Mouse (Mus musculus) kidney, postnatal 10 days (tissue): ENCODE results near the gene Rnf31.

Experiments used
- DNase-seq: peaks from one replicate; pipeline ENCODE4 v3.0.0; 2021; ENCODE audit warnings: mixed read lengths

Gene Rnf31

DNA sequence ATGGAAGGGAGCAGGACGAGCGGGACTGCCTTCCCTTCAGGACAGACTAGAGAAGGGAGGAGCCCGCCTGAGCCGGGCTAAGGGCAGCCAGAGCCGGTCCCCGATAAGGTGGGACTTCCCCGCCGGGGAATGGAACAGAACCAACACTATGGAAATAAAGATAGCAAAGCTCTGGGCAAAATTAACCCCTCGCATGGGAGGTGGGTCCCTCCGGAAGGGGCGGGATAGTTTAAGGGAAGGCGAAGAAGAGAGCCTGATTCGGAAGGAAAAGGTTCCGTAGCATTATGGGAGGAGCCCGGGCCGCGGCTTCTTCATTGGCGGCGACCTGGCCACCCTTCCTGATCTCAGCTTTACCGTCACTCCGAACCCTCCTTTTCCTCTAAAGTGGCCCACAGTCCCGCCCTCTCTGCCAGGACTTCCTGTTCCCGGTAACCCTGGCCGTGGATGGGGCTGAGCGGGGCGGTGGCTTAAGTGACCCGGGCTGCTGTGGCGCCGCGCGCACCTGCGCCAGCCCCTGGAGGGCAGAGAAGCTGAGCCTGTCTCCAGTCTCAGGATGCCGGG, at the start of gene Rnf31:
Gene Rnf31 (plus strand): TSS at position 378 of the 561 bp plus-strand sequence.
- DNase-seq, result peak; percentile 96

DNA sequence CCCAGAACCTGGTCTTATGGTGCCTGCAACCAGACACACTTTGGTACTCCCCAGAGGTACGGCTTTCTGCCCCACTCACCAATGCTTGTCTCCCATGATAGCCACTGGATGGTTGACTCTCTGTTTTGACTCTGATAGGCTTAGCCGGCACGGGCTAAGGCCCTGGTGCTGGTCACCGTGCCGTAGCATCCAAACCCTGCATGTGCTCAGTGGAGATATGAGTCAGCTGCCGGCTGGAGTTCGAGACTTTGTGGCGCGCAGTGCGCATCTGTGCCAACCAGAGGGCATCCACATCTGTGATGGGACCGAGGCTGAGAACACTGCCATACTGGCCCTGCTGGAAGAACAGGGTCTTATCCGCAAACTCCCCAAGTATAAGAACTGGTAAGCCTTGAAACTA, 49.2 kb upstream of the Rnf31 start:
- no peak for DNase-seq

DNA sequence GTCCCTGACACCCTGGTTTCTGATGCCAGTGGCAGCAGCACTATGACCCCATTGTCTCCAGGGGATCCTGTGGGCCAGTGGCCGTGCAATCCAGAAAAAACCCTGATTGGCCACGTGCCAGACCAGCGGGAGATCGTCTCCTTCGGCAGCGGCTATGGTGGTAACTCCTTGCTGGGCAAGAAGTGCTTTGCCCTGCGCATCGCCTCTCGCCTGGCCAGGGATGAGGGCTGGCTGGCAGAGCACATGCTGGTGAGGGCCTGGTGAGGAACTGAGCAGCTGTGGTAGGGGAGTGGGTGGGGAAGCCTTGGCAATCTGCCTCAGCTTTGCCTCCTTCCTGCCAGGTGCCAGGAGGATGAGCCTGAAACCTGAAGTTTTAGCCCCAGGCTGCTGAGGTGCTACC, 47.2 kb upstream of the Rnf31 start:
- peak; percentile 43 for DNase-seq

DNA sequence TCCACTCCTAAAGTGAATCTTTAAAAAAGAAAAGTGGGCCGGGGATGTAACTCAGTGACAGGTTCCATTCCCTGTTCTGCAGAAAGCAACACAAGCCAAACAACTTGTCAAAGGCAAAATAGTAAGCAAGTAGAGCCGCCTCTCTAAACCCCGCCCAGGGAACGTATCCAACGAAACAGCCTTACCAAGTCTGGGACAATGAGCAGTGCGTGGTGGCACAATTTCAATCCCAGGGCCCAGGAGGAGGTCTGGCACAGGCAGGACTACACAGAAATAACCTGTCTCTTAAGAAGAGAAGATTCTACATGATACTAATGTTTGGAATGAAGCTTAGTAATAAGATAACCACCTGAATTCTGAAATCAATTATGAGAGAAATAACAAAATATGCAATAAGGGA, 41.3 kb upstream of the Rnf31 start:
- DNase-seq, result no peak

DNA sequence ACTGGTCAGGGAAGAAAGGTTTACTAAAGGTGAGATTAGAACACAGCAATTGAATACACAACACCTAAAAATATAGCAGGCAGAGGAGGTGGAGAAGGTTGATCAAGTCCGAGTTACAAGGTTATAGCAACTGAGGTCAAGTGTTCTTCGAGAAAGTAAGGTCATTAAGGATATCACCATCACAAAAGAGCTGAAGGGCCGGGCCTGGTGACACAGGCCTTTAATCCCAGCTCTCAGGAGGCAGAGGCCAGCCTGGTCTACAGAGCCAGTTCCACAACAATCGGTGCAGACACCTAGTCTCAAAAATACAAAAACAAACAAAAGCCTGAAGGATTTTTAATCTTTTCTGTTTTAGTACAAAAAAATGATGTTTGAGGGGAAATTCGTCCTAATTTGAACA, 40.2 kb upstream of the Rnf31 start:
- no peak for DNase-seq

DNA sequence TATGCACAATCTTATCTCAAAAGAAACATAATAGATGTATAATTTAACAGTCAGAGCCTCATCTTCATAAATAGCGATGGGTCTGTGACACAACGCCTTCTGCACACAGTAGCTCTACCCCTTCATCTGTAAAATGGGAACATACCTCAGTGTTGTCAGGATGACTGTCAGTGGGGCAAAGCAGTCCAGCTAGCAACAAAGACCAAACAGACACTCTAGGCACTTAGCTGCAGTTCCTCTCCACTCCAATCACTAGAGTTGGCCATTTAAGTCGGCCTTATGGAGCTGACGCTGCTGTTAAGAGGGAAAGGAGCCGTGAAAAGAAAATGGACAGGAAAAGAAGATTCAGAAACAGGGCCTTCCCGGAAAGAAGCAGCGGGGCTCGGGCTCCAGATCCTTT, 39.7 kb upstream of the Rnf31 start:
- DNase-seq, result no peak

DNA sequence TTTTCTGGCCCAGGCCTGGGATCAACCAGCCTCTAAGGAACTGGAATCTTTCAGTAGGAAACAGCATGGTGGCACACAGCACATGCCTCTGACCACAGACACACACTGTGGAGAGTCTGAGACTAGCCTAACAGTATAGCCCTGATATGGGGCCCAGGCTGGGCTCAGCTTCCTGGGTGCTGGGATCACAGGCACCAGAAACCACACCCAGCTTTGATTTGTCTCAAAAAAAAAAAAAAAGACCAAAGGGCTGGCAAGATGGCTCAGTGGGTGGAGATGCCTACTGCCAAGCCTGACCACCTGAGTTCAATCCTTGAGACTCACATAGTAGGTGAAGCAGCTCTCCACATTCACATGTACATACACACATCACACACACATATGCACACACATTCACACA, 36.9 kb upstream of the Rnf31 start:
- DNase-seq, result no peak

DNA sequence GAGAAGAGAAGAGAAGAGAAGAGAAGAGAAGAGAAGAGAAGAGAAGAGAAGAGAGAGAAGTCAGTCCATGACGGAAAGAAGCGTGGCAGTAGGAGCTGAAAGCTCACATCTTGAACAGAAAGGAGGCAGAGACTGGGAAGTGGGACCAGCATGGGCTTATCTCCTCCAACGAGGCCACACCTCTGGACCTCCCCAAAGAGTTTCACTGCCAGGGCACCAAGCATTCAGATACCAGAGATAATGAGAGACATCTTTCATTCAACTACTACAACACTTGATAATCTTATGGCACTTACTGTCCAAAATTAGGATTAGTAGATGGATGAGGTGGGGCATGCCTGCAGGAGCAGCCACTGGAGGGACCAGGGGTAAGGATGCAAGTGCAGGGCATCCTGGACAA, 35.7 kb upstream of the Rnf31 start:
- DNase-seq, result no peak

DNA sequence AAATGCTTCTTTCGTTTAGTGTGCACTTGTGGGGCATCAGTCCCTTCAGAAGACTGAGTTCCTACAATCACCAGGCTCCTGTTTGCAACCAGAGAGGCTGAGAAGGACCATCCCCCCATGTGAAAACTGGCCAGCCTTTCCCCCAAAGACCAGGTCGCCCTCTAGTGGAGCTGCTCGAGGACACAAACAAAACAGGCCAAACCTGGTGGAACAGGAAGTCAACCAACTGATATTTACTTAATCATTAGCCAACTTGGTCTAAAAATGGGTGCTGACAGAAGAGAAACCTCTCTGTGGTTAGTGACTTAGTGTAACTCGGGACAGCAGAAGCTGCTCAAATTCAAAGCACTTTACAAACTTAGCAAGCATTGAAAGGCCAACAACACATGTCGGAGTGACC, 34.5 kb upstream of the Rnf31 start:
- peak; percentile 92 for DNase-seq

DNA sequence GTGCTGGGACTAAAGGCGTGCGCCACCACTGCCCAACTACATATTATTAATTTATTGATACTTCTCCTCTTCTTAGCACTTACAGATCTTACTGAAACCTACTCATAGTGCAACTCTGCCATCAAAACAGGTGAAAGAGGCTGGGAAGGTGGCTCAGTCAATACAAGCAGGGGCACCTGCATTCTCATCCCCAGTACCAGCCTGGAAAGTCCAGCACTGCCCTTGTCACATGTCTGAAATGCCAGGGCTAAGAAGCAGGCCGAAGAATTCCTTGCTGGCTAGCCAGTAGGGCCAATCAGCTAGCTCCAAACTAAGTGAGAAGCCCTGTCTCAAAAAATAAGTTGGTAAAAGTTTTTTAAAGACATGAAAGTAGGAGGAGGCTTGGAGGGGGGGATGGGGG, 33.9 kb upstream of the Rnf31 start:
- no peak for DNase-seq

DNA sequence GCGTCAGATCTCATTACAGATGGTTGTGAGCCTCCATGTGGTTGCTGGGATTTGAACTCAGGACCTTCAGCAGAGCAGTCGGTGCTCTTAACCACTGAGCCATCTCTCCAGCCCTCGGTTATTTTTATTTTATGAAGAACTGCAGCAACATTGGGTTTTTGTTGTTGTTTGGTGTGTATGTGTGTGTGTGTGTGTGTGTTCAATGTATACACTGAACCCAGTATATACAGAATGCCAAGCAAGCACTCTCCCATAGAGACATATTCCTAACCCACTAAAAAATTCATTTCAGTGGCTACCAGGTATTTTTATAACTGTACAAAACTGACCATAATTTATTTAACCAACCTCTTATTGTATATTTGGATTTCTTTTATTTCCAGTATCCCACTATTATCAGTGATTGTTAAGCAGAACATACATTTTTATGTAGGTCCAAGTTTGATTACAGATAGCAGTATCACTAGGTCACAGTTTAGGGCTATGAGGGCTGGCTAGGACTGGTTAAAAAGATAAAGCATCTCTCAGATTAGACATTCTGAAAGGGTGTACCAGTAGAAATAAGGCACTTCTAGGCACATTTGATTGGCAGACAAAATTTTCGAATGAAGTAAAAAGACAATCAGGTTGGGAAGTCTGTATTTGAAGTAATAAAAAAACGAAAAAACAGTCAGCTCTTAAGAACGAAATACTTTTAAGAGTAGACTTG, 32.6 kb upstream of the Rnf31 start:
- DNase-seq, result no peak

DNA sequence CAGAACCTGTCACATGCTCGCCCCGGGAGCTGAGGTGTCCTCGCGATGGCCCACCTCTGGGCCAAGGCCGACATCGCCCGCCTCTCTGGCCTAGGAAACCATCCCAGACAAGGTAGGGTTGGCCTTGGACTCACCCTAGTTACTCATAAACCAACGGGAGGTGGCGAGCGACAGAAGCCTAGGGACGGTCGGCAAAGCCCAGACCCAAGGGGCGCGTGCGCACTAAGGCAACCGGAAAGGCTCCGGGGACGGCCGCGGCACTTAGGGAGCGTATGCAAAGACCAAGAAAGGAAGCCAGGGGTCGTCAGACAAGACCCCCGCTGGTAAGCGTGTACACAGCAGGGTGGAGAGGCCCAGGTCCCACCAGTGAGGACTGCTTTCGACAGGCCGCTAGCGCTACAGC, 31.7 kb upstream of the Rnf31 start, which contains the start of gene Dcaf11:
Gene Dcaf11 (plus strand): TSS at position 208 of the 403 bp plus-strand sequence.
- DNase-seq, result peak; percentile 96

DNA sequence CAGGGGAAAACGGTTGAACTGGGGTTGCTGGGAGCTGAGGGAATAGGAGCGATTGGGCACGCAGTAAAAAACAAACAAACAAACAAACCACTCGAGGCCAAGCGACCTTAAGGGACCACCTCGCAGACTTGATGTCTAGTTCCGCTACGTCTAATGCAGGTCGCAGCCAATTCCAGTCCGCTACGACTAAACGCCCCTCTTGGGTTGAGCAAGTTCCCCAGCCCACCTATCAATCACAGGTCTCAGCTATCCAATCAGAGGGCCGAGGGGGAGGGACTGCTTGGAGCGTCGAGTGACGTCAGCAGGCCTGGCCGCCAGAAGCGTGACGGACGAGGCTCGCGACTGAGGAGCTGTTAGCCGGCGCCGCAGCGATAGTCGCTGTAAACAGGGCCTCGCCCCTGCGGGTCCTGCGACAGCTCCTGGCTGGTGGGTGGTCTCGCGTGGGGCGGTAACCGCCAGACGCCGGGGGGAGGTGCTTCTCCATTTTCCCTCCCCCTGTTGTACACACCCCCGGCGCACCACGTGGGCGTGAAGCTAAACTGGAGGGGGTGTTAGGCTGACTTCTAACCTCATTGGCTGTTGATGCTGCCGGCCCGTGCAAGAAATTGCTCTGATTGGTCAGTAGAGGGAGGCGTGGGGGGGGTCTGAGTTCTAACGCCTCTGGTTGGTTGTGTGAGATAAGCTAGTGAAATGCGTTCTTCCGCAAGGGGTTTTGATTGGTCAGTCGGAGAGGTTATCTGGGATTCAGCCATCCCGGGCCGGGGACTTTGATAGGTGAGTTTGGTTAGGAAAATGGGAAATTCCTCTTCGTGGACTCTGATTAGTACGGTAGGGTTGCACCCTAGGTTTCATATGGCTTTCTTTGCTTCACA, 31.1 kb upstream of the Rnf31 start, which contains the start of gene A730061H03Rik:
Gene A730061H03Rik (minus strand): TSS at position 205 of the 872 bp plus-strand sequence.
- DNase-seq, result peak; percentile 99

DNA sequence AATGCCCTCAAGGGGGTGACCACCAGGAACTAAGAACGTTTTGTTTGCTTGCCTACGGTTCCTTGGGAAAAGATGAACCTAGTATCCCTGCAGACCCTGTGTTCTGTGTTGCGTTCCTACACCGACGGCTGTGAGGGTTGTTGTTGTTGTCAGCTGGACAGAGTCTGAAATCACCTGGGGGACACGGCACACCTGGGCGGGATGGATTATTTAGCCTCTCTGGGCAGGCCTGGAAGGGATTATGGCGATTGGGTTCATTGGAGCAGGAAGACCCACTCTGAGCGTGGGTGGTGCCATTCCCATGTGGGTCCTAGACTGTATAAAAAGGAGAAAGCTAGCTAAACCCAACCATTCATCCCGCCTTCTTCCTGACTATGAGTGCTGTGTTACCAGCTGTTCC, 29.6 kb upstream of the Rnf31 start:
- DNase-seq, result no peak

DNA sequence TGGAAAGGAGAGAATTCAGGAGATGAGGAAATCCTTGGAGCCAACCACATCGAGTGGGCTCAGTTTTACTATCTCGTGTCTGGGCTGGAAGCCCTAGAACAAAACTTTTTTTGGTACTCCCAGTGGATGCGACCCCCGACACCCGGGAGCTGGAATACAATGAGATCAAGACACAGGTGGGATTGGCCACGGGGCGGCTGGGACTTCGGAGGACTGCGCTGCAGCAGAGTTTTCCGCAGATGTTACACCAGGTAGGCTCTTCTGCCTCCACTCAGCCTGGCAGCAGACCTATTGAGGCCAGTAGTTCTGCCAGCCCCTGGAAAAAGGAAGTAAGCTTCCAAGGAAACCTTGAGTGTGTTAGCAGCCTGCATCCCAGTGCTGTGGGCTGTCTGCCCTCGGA, 28.3 kb upstream of the Rnf31 start:
- DNase-seq, result no peak

DNA sequence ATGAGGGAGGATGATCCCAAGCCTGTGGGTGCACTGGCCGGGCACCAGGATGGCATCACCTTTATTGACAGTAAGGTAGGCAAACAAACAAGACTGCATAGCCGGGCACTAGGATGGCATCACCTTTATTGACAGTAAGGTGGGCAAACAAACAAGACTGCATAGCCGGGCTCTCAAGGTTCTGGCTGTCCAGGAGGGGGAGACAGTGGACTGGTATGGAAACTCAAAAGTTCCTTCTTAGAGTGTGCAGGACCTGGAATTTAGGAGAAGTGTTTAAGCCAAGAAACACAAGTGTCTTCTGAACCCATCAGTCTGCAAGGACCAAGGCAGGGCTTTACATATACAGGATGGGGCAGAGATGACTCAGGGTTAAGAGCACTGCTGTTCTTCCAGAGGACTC, 25.8 kb upstream of the Rnf31 start:
- DNase-seq, result no peak

DNA sequence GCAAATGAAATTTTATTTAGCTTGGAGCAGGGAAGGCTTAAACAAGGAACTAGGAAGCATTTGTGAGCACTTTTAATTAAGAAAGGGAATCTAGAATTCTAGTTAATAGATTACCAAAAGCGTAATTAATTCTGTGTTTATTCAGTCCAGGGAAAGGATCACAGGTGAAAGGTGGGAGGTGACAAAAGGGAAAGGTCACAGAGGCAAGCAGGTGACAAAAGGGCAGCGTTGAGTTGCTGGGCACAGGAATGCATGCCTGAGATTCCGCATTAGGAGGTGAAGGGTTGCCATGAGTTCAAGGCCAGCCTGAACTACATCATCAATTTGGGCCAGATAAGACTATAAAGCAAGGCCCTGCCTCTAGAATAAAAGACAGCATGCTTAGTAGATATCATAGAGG, 24.0 kb upstream of the Rnf31 start:
- DNase-seq, result no peak

DNA sequence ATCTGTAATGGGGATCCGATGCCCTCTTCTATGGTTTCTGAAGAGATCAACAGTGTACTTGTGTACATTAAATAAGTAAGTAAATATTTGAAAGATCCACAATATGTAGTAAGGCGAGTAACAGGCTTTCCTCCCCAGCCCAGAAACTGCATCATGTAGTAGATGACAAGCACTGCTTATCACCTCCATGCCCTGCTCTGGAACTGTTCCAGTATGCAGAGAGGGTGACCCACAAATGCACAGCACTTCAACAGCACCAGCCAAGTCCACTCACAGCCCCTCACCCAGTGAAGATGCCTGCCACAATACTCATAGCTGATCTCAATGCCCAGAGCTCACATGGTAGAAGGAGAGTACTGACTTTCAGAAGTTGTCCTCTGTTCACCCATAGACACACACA, 20.9 kb upstream of the Rnf31 start:
- no peak for DNase-seq

DNA sequence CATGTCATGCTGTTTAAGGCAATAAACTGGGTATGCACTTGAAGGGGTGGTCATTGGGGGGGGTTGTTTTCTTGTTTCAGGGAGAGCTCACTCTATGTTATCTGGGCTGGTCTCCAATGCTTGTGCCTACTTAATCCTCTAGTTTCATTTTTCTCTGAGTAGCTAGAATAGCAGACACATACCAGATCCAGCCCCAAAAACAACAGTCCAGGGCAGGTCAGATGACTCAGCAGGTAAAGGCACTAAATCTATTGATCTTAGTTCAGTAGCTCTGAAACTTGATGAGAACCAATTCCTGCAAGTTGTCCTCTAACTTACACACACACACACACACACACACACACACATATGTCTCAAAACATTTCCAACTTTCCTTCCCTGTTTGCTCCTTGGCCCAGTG, 19.7 kb upstream of the Rnf31 start:
- DNase-seq, result no peak

DNA sequence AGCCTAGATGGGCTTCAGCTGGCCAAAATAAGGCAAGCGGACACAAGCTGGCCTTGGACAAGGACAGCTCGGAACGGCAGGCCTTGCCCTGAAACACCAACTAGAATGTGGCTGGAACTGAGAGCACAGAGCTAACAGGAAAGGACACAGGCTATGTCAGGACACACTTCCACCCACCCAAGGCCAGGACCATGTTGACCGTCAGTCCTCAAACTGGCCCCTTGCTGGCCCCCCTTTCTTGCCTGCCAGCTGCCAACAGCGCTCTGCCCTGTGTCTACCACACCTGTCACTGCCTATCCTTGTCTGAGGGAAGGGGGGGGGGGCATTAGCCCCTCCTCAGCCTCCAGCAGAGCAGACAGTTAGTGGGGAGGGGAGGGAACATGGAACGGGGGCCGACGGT, 16.2 kb upstream of the Rnf31 start, which contains the start of gene Fitm1:
Gene Fitm1 (plus strand): TSS at position 316 of the 400 bp plus-strand sequence.
- no peak for DNase-seq

DNA sequence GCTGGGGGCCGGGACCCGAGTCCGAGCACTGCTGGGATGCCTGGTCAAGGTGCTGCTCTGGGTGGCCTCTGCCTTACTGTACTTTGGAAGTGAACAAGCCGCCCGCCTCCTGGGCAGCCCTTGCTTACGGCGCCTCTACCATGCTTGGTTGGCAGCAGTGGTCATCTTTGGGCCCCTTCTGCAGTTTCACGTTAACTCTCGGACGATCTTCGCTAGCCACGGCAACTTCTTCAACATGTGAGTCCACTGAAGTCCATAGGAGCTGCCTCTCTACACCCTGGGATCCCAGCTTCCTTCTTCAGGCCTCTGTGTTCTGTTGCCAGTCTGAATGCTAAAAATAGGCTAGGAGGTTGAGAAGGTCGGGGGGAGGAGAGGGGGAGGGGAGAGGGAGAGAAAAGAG, 15.8 kb upstream of the Rnf31 start:
- peak; percentile 47 for DNase-seq

DNA sequence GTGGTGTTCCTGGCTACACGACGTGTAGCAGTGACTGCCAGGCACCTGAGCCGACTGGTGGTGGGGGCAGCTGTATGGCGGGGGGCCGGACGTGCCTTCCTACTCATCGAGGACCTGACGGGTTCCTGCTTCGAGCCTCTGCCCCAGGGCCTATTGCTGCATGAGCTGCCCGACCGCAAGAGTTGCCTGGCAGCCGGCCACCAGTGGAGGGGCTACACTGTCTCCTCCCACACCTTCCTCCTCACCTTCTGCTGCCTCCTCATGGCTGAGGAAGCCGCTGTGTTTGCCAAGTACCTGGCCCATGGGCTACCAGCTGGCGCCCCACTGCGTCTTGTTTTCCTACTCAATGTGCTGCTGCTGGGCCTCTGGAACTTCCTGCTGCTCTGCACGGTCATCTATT, 15.1 kb upstream of the Rnf31 start:
- peak; percentile 48 for DNase-seq

DNA sequence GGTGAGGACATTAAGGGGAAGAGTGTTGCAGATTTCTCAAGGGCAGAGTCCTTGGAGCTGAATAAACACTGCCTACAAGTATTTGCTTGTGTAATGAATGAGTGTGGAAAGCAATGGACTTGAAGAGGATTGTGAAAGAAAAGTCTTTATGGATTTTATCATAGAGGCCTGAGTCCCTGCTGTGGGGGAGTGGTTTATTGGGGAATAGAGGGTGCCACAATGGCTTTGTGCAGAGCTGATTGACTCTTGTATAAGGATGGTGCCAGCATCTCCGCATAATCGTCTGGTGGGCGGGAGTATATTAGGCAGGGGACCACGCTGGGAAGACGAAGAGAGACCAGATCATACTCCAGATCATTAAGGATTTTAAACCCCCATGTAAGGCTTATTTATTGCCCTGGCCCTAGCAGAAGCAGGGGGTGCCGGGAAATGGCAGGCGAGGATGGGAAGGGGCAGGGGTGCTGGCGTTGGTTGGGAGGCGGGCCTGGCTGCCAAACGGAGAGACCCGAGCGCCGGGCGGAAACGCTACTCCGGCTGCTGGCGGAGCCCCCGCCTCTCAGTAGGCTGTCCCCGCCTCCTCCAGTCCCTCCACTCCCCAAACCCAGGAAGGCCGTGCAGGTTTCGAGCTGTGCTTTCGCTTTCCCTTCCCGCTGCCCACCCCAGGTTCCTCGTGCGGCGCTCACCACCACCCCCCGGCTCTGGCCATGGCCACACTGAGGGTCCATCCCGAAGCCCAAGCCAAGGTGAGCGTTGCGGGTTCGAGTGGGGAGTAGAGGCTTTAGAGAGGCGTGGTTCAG, 13.4 kb upstream of the Rnf31 start, which contains the start of gene Psme1:
Gene Psme1 (plus strand): TSS at position 253 of the 797 bp plus-strand sequence.
- DNase-seq, result peak; percentile 90
